Comparison of ENCODE assay signal across 20 mouse cellular contexts in genomic region chr2:71973646-71974045, GRCm38 (mm10).
"Had no signal": no experiment of that assay in that cellular context is flagged by ENCODE, and none has a peak within 500 bp of the region (broad histone marks: within the 10 kb centered on the region; RNA-seq: fewer than 3 reads in every experiment).

No protein-coding gene starts in this region.

- DNase-seq: gastrocnemius, postnatal 14 days; gastrocnemius, postnatal 36 days; kidney, adult 11 months; kidney, adult 2 months; kidney, adult 9 months; kidney, postnatal 14 days; kidney, postnatal 36 days; layer of hippocampus, adult 9-11 months; layer of hippocampus, postnatal 36 days; lung, adult 18-20 months had no signal

- H3K4me1 ChIP-seq: heart, embryonic 10.5 days; heart, embryonic 12.5 days; kidney, embryonic 15.5 days had no signal

- H3K27me3 ChIP-seq: limb, embryonic 13.5 days; limb, embryonic 15.5 days had no signal

- ATAC-seq: intestine, embryonic 16.5 days had no signal

- H3K9ac ChIP-seq: heart, embryonic 12.5 days; hindbrain, embryonic 14.5 days; kidney, embryonic 15.5 days; limb, embryonic 13.5 days; limb, embryonic 15.5 days; liver, embryonic 14.5 days had no signal

- H3K36me3 ChIP-seq: heart, embryonic 10.5 days; heart, embryonic 12.5 days; kidney, embryonic 15.5 days; limb, embryonic 13.5 days; limb, embryonic 15.5 days had no signal

- H3K9me3 ChIP-seq: heart, embryonic 10.5 days; heart, embryonic 12.5 days; kidney, embryonic 15.5 days; limb, embryonic 13.5 days; limb, embryonic 15.5 days had no signal

- H3K4me3 ChIP-seq: heart, embryonic 10.5 days; heart, embryonic 12.5 days; kidney, embryonic 15.5 days; limb, embryonic 13.5 days; limb, embryonic 15.5 days had no signal

- H3K27ac ChIP-seq: heart, embryonic 10.5 days; hindbrain, embryonic 14.5 days; kidney, embryonic 15.5 days; kidney, postnatal 0 days; limb, embryonic 13.5 days; limb, embryonic 15.5 days; liver, embryonic 14.5 days had no signal

- H3K4me2 ChIP-seq: heart, embryonic 12.5 days; hindbrain, embryonic 14.5 days; kidney, embryonic 15.5 days; limb, embryonic 13.5 days; limb, embryonic 15.5 days; liver, embryonic 11.5 days had no signal
